Mouse (Mus musculus) liver, postnatal 0 days (tissue): Measurements from ENCODE around the gene Tmbim7.

ENCODE experiments used
- CTCF ChIP-seq: sonication (generic); IDR thresholded peaks from 2 replicates; pipeline ENCODE4 v1.5.1; 2016; ENCODE audit warnings: antibody characterized with exemption, low read depth
- EP300 ChIP-seq: IDR thresholded peaks from 2 replicates; pipeline ENCODE4 v1.6.1; 2016; ENCODE audit warnings: antibody characterized with exemption, low read depth, mild to moderate bottlenecking

- TF ChIP-seq CTCF (no peak), EP300 (no peak)
Measured at GRCm38 (mm10) chr5:3719371-3719770, 68.4 kb downstream of the Tmbim7 start.
